Mouse (Mus musculus) ovary, postnatal 10 days (tissue): ENCODE results near the gene Dst.
"Not testable (repeated sequence)": the region's sequence is repeated elsewhere in the genome, so short reads cannot be mapped to it uniquely, and the experiment has no call there.

ENCODE experiments used
- DNase-seq: peaks from one replicate; pipeline ENCODE4 v3.0.0; 2022; ENCODE audit warnings: low spot score

The Dst gene

DNA sequence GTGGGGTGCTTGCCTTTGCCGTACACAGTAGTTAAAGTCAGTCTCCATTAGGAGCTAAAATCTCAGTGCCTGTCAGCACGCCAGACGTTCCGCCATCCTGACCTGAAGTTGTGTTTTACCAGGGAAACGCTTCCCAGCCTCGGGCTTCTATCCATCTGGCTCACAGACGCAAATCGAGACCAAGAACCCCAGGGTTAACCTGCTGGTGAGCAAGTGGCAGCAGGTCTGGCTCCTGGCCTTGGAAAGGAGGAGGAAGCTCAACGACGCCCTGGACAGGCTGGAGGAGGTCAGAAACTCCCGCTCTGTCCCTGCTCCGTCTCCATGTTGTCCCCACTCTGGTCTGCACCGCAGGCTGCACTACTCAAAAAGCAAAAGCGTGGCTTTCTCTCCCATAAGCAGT, 385.2 kb downstream of the Dst start:
- DNase-seq, result no peak

- no peak for DNase-seq
Observed at GRCm38 (mm10) chr1:34297636-34298035, 389.6 kb downstream of the Dst start.

DNA sequence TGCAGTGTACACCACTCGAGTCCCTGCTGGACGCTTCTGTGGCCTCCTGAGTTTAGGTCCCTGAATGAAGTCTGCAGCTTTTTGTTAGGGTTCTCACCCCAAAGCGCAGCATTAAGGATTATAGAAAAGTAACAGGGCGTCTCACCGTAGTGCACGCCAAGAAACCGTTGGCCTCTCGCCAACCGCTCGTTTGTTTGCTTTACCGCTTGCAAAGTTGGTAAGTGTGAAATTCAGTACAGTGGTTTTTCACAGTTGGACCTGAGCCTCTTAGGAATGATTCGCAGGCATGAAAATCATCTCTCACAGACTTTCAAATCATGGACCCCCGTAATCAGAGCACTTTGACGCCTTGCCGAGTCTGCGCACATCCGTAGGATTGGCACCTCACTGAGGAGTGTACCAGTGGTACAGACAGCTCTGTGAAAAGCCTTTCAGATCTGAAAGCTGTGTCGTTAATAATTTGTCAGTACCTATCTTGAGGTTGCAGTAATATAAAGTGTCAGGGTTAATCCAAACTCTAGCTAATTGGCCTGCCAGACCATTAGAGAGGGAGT, 390.7 kb downstream of the Dst start:
- no peak for DNase-seq

DNA sequence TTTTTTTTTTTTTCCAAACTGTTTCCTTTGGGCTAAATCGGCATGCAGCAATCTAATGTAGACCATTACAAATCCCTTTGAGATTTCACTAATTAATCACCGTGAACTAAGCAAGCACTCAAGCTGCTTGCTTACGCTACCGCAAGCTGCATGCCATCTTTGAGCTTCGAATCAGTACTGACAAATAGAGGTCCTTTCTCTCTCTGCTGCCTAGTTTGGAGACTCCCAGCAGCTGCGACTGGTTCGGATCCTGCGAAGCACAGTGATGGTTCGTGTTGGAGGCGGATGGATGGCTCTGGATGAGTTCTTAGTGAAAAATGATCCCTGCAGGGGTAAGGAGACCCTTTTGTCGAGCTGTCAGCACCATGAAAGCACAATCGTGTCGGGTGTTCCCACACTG, 391.5 kb downstream of the Dst start:
- no peak for DNase-seq

DNA sequence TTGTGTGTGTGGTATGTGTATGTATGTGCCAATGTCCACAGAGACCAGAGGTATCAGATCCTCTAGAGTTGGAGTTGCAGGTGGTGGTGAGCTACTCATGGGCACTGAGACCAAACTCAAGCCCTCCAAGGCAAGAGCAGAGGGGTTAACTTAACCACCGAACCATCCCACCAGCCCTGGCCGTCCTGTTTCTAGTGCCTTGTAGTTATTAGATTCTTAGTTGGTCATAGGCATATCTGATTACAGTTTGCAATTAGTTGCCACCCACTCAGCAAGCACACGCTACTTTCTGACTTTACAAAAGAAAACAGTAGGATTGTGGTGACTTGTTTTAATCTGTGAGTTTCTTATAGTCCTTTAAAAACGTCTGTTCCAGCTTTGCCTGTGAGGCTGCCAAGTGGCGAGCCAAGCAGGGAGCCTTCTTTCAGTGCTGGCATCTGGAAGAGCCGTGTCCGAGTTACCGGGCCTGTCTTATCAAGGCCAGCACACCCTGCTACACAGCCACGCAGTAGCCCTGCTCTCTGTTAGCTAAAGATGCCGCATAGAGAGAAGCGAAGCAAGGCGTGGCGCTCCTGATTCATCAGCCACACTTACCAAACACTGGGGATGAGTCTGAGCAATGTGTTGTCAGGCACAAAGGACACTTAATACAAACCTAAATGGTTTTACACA, 392.4 kb downstream of the Dst start:
- no peak for DNase-seq

DNA sequence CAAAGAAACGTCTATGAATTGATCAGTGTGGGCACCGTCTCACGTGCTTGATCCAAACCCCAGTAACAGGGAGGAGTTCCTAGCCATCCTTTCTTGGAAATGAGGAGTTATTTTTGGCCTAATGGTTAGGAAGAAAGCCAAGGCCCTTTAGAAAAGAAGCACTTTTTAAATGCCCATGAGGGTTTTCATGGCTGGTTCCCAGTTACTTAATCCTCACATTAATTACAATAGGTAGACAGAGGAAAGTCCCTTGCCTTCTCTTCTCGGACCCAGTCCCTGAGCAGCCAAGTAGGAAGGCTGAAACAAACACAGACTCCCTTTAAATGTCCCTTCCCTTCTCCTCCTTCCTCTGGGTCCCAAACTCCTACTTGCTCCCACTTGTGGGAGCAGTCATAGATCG, 396.2 kb downstream of the Dst start:
- DNase-seq, result no peak

DNA sequence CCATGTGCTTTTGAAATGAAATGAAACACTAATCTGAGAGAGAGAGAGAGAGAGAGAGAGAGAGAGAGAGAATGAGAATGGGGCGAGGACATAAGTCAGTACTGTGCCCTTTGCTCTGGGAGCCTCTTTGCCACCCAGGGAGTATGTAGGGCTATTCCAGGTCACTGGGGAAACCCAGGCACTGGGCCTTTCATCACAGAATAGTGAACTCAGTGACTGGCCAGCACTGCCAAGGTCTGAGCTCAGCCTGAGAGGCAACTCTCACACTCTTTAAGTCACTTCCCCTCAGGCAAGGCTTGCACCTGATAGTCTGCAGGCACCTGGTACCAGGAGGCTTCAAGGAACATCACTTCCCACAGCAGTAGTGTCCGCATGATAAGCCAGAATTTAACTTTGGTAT, 398.7 kb downstream of the Dst start:
- no peak for DNase-seq

GRCm38 (mm10) chr1:34307191-34307590, 399.2 kb downstream of the Dst start:
- no peak for DNase-seq

GRCm38 (mm10) chr1:34308841-34309240, 400.8 kb downstream of the Dst start:
- DNase-seq, result not testable (repeated sequence)

- no peak for DNase-seq
Observed at GRCm38 (mm10) chr1:34309396-34309795, 401.4 kb downstream of the Dst start.

DNA sequence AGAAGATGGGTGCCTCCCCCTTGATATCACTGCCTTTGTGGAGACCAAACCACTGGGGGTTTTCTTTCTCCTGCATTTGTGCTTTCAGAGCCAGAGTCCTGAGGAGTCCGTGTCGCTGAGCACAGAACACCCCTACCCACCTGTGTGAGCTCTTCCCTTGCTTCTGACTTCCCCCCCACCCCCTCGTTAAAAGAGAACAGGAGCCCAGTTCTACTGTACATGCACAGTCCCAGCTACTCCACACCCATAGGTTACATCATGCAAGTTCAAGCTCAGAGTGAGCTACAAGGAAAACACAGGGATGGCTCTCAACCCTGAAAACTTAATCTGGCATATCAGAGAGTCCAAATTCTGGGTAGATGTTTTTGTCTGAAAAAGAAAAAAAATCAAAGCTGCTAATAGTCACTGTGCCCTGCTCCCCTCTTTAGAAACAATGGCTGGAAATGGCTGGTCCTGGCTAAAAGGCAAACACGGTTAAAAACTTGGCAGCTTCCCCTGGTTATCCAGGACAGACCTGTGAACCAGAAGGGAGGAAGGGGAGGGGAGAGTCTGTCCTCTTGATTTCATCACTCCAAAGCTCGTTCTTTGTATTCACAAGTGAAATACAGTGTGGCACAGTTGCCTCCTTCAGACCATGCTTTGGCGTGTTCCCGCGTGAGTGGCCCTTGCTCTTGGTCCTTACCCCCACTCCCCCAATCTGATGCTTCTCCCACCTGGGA, 402.7 kb downstream of the Dst start:
- no peak for DNase-seq

DNA sequence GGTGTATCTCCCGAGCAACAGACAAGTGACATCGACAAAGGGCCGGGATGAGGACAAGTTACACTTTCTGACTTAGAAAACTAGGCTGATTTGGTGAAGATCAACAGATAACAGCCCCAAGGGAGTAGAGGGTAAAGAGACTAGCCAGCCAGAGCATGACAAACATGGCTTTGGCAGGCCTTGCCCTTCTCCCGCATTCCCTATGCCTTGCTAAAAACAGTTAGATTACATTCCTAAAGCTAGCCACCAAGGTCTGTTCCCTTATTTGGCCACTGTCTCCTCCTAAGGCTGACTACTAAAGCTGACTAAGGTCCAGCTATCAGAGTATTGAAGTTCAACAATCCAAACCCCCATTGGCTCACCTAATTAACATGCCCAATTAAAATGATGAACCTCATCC, 404.8 kb downstream of the Dst start:
- no peak for DNase-seq

GRCm38 (mm10) chr1:34315381-34315780, 407.4 kb downstream of the Dst start:
- no peak for DNase-seq

- no peak for DNase-seq
Observed at GRCm38 (mm10) chr1:34324255-34324654, 416.2 kb downstream of the Dst start.

GRCm38 (mm10) chr1:34328606-34329005, 420.6 kb downstream of the Dst start:
- no peak for DNase-seq

DNA sequence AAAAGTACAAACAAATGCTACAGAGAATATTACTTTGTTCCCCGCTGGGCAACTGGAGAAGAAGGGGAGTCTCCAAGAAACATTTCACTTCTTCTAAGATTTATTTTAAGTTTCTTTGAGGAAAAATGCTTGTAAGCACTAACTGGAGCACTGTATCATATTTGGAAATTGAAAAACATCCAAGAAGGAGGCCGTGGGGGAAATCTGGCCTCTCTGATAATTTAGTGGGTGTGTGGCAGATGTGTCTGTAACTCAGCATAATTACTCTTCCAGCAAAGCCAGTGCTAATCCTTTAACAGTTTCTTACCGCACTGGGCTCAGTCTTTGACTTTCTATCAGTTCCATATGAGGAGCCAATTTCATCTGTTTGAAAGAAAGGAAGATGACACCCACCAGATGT, 423.7 kb downstream of the Dst start:
- no peak for DNase-seq
